Mouse (Mus musculus): ENCODE results near the gene Skp1a. TPM values are rescaled to one million over a fixed set of nuclear protein-coding genes. Genes with fewer than 3 reads are reported as not detected.

The Skp1a gene
- total RNA-seq, 2 experiments from 2014 or later: 461 to 470 TPM

- peak; percentile 28 to 58 for DNase-seq (ENCODE audit: low spot score in 2 of 2)
Measured at GRCm38 (mm10) chr11:52253674-52254375, 22.0 kb downstream of the Skp1a start.

GRCm38 (mm10) chr11:52255077-52255476 lies 23.3 kb downstream of the Skp1a start:
- no peak for DNase-seq (ENCODE audit: low spot score in 2 of 2)

DNA sequence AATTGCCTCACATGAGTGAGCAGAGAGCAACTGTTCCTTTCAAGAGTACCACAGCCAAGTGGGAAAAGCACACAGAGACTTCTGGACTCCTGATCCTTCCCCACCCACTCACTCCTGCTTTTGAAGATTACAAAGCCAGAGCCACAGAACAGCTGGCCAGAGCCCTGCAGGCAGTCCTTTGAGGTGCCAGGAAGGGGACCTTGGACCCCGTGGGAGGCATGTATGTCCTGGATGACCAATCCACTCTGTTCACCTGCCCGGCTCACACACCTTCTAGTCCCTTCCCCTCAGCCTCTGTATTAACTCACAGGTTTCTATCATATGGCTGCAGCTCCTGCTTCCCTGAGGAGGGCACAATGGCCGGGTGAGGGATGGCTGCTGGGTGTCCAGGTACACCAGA lies 25.6 kb downstream of the Skp1a start:
- no peak for DNase-seq (ENCODE audit: low spot score in 2 of 2)

DNA sequence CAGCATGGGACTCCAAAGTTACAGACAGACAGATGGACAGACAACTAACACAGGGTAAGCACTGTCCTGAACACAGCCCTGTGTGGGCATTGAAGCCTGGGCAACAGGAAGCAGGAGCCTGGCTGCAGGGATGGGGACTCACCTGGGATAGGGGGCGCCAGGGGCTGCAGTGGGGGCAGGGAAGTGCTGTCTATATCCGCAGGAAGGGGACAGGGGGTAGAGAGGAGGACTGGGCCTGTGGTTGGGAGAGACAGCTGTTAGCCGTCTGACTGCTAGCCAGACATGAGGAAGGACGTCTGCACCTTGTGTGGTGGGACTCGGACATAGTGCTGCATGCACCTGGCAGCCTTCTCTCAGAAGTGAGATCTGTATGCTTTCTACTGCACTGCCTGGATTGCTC lies 26.9 kb downstream of the Skp1a start:
- no peak for DNase-seq (ENCODE audit: low spot score in 2 of 2)

DNA sequence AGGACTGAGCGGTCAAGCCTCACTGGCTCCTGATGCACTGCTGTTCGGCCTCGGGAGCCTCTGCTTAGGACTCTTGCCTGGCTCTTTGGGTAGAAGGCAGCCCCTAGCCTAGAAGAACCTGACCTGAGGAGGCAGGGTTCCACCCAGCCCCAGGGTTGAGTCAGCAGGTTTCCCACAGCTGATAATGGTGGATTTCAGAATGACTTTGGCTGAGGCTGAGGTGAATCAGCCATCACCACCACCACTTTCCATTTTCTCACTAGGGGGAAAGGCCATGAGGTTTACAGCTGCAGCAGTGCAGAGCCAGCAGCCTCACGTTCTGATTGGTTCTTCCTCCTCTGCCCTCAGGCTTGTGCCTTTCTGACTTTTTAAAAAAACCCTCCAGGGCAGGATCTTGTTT lies 29.1 kb downstream of the Skp1a start:
- no peak for DNase-seq (ENCODE audit: low spot score in 2 of 2)

DNA sequence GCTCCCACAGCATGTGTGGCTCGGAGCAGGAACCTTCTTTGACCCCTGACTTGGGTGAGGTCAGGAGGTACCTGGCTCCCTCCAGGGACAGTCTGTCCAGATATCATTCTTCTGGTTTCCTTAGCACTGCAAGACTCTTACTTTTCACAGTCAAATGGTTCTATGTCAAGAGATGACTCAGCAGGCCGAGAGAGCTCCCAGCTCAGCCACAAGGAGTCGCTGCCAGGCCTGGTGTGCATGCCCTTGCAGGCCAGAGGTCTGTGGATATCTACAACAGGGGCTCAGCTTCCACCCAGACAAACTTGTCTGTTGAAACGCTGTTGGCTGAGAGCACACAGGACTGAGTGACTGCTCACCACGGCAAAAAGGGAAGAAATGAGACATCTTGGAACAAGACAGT lies 30.1 kb downstream of the Skp1a start:
- no peak for DNase-seq (ENCODE audit: low spot score in 2 of 2)

DNA sequence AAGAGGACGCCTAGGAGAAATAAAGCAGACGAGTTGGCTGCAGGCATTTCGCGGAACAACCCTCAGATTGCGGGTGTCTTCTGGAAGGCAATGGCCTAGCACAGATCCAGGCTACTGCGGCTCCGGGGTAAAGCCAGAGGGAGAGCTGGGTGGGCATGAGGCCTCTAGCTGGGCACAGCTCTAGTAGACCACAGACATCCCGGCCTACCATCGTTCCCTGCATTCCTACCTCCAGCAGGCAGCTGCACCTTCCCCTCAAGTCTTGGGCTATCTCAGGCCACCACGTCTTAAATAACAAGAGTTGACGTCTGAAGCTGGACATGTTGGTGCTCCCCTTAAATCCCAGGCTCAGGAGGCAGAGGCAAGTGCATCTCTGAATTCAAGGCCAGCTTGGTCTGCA lies 30.5 kb downstream of the Skp1a start:
- DNase-seq (ENCODE audit: low spot score in 2 of 2): no peak

DNA sequence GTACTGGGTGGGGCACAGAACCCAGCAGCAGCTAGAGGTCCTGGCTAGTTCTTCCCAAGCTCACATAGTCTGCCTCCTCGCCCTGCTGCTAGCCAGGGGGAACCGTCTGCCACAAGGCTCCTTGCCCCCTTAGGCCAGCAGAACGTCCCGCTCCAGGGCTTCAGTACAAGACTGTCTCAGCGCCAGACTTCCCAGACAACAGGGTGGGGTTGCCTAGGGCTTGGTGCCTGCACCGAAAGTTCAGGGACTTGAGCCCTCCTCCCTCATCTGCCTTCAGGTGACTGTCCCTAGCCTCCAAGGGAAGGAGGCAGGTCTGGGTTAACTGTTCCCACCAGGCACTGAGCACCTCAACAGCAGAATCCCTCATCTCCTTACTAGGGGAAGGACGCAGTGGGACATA lies 33.1 kb downstream of the Skp1a start:
- DNase-seq (ENCODE audit: low spot score in 2 of 2): no peak

DNA sequence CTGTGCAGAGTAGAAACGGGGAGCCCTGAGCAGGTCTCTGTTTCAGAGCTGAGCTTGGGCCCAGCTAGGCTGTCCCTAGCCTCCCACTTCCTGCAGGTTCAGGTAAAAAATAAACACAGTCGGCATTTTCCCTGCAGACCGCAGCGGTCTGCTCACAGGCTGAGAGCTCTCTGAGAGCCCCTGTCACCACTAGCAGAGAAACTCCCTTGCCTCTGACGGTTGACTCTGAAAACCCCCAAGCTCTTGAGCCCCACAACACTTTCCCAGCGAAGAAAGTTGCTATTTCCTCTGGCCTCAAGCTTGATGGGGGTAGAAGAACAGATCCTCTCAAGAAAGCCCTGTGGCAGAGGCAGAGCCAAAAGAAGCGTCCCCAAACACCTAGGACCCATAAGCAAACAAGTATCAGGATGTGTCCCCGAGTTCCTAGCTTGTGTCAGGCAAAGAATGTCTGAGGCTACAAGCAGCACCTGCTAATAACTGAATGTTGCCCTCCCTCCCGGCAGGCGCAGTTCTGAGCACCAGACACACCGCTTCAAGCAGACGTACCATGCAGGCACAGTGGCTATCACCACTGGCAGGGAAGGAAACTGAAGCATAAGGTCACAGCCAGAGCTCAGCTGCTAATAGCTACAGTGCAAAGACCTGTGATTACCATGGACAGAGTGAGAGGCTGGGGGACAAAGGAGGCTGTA lies 34.0 kb downstream of the Skp1a start:
- DNase-seq (ENCODE audit: low spot score in 2 of 2): no peak

DNA sequence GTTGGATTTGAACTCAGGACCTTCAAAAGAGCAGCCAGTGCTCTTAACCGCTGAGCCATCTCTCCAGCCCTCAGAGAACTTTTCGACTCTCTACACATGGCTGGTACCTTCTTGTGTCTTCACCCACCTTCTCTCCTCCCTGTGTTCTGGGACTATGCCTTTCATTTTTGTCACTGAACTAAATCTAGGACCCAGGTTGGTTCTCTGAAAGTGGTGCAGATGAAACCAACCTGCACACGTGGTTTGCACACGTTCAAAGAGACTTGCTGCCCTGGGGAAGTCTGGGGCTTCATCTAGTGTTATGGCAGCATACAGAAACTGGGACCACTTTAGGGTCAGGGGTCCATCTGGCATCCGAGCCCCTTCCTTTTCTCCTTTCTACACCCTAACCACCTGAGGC lies 35.5 kb downstream of the Skp1a start:
- DNase-seq (ENCODE audit: low spot score in 2 of 2): no peak

- no peak for DNase-seq (ENCODE audit: low spot score in 2 of 2)
Measured at GRCm38 (mm10) chr11:52268104-52268835, 36.5 kb downstream of the Skp1a start.

DNA sequence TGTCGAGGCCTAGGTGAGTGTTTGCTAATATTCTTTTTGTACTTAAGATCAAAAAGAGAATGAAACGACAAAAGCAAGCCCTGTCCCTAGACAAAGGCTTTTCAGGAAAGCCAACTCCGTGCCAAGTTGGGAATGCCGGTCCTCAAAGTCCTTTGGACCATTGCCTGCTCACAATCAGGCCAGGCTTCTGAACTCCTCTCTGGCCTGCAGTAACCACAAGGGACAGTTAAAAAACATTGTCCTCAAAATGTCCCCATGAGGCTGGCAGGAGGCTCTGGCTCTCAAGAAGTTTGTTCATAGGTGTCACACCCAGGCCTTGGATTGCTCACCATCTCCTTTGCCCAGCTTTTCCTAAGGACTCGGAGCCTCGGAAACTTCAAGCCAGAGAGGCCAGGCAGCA lies 38.0 kb downstream of the Skp1a start:
- no peak for DNase-seq (ENCODE audit: low spot score in 2 of 2)

GRCm38 (mm10) chr11:52271765-52272495 lies 40.1 kb downstream of the Skp1a start:
- DNase-seq (ENCODE audit: low spot score in 2 of 2): no peak

DNA sequence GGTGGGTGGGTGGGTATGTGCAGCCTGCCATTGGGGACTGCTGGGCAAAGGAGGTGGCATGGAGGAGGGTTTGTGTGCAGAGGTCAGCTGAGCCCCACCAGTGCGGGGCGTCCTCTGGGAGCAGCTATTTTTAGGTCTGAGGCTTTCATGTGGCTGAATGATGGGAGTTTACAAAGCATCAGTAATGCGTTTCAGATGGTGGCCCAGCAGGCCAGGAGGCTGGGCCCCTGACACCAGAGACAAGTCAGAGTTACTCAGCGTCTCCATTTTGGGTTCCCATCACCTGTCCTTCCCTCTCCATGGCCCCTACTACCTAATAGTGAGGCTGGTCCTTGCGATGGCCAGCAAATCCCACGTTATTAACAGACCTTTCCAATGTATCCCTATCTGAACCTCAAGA lies 40.8 kb downstream of the Skp1a start:
- DNase-seq (ENCODE audit: low spot score in 2 of 2): no peak

DNA sequence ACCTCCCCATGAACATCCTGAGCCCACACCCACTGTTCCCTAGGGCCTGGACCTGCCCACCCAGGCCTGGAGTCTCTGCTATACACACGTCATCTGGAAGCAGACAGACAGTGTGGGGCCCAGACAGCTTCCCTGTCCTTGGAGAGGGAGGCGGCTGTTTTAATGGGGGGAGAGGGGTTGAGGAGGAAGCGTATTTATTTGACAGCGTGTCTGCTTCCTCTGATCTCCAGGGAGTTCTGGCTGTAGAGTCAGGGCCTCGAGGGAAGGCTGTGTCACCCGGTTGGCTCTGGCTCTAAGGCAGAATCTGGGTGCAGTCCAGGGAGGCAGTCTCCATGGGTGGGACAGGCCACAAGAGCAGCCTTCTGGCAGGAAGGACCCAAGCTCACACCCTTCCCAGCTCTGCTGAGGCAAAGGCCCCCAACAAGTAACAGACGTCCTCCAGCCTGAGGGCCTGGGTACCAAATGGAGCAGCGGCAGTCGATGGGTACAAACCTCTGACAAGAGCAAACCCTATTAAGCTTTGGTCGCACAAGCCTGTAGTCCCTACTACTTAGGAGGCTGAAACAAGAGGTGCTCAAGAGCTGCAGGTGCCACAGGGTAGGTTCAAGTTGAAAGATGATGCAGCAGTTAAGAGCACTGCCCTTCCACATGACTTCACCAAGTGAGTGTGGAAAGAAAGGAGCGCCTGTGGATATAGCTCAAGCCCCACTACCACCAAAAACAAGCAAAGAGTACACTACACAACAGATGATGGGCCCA lies 41.6 kb downstream of the Skp1a start:
- DNase-seq (ENCODE audit: low spot score in 2 of 2): no peak

GRCm38 (mm10) chr11:52273942-52274330 lies 42.1 kb downstream of the Skp1a start:
- no peak for DNase-seq (ENCODE audit: low spot score in 2 of 2)

DNA sequence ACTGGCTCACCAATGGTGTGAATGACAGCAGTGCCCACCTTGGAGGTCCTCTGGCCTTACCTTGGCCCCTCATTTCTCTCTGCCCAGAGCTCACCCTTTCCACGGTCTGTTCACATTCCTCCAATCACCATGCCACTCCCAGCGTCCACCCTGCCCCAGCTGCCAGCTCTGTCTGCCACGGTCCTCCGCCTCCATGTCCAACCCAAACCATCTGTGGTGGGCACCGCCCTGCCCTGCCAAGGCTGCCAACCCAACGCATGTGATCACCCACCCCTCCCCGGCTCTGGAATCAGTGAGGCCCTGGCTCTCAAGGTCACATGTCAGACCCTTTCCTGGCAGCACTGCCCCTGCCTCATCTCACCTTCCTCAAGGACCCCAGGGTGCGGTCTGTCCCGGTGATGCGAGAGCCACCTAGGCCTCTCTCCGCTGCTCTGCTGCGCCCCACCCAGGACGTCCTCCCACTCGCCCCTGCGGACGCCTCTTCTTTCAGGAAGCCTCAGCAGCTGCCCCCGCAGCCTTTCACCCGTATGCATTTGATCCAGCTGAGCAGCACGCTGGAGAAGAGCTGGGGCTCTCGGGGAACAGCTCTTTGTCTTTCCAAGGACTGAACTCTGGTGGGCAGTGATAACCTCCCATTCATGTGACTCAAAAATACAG lies 42.8 kb downstream of the Skp1a start:
- no peak for DNase-seq (ENCODE audit: low spot score in 2 of 2)

DNA sequence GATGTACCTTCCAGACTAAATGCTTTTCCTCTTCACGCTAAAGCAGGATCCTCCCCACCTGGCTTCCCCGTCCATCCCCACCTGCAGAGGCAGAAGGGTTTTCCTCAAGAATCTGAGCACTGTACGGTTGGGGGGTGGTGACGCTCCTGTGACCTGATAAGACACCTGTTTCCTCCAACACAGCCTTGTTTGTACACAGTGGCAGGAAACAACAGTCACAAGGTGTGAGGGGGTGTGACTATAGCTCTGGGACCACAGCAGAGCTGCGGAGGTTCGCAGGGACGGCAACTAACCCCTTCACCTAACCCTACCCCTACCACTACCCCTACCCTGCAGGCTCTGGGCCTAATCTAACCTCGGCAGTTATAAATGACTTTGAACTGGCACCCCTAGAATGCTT lies 43.6 kb downstream of the Skp1a start:
- no peak for DNase-seq (ENCODE audit: low spot score in 2 of 2)

DNA sequence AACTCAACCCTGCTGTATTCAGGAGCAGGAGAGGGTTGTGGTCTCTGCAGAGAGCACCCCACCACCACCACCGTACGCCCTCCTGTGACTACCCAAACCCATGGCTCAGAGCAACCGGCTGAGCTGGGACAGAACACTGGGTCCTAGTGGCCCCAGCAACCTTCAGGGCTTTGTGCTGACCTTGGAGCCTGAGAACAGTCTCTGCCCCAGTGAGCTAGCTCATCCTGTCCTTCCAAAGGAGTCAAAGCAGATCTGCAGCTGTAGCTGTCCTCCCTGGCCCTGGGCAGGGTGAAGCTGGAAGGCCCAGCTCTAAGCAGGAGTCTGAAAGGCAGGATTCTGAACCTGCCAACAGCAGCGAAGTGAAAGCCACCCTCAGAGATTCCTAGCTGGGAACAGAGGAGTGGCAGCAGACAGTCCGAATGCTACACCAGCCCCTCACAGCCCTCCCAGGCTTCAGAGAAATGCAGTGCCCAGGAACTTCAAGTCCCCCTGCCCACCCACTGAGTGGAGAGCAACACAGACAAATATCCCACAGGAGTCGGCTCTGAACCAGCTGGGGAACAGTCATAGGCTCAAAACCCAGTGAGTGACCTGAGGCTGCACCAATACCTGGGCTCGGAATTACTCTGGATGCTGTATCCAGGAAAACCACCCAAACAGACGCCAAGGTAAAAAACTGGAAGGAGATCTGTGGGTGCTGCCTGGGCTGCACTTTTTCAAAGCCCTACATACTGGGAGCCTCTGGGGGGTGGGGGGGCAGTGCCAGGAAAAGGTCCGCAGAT lies 44.2 kb downstream of the Skp1a start:
- no peak for DNase-seq (ENCODE audit: low spot score in 2 of 2)

DNA sequence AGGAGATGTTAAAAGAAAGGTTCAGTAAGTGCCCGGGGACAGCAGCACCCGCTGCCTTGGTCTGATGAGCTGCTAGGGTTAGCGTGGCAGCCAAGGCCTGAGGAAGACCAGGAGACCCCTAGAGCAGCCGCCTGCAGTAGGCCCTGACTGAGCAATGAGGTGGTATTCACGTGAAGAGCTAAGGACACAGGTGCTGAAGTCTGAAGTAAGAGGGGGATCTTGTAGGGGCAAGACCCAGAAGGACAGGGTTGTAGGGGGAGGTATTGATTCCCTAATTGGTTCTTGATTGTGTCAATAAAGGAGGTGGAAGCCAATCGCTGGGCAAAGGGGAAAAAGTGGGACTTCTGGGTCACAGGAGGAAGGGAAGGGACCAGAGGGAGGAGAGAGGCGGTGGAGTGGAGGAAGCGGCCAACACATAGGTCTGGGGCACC lies 45.2 kb downstream of the Skp1a start:
- DNase-seq (ENCODE audit: low spot score in 2 of 2): no peak

Data from layer of hippocampus, adult 18-20 months (tissue).